Mouse (Mus musculus) lung, embryonic 16.5 days (tissue): ENCODE measurements around the gene Megf11. TPM values are rescaled to one million over a fixed set of nuclear protein-coding genes. Genes with fewer than 3 reads are reported as not detected.

Experiments used
- ATAC-seq: fragments of 200-750 bp; cut with Nextera tagmentation; 2 replicates; pipeline ENCODE4 v1.8.0; 2017; ENCODE audit warnings: low read depth, mild to moderate bottlenecking, moderate library complexity
- H3K27ac ChIP-seq: fragments of 300-500 bp; sonication (generic); 2 replicates; pipeline ENCODE4 v1.5.1; 2014; ENCODE audit warnings: mild to moderate bottlenecking, control low read depth, low read length
- H3K27me3 ChIP-seq: fragments of 300-500 bp; sonication (generic); 2 replicates; pipeline ENCODE4 v1.6.1; 2014; ENCODE audit warnings: low read depth, low read length, mixed read lengths; ENCODE audit not compliant: control insufficient read depth, insufficient read depth
- H3K36me3 ChIP-seq: fragments of 300-500 bp; sonication (generic); 2 replicates; pipeline ENCODE4 v1.6.1; 2014; ENCODE audit warnings: low read length; ENCODE audit not compliant: control insufficient read depth, insufficient read depth
- H3K4me1 ChIP-seq: fragments of 300-500 bp; sonication (generic); replicated peaks from 2 replicates; pipeline ENCODE4 v1.6.1; 2014; ENCODE audit warnings: low read length, mixed read lengths; ENCODE audit not compliant: control insufficient read depth, insufficient read depth
- H3K4me2 ChIP-seq: fragments of 300-500 bp; sonication (generic); 2 replicates; pipeline ENCODE4 v1.6.1; 2014; ENCODE audit warnings: low read depth, low read length, control low read depth
- H3K4me3 ChIP-seq: fragments of 300-500 bp; sonication (generic); 2 replicates; pipeline ENCODE4 v1.5.1; 2014; ENCODE audit warnings: mild to moderate bottlenecking, low read length, control low read depth
- H3K9ac ChIP-seq: fragments of 300-500 bp; sonication (generic); 2 replicates; pipeline ENCODE4 v1.6.1; 2014; ENCODE audit warnings: low read length, control low read depth
- H3K9me3 ChIP-seq: fragments of 300-500 bp; sonication (generic); 2 replicates; pipeline ENCODE4 v1.6.1; 2016; ENCODE audit warnings: low read length; ENCODE audit not compliant: control insufficient read depth
- WGBS: fragments of 180-500 bp; shearing (Covaris S2); extraction: QIAGEN DNeasy Blood & Tissue Kit; methylation state at CpG from one replicate; pipeline ENCODE4 v1.1.7; 2014; 5-methylcytosine and 5-hydroxymethylcytosine counted together
- polyA plus RNA-seq: library from polyadenylated mRNA; unstranded; fragments of >200 nt; fragmentation: Nextera tagmentation; extraction: Ambion mirVana; gene quantifications from 2 replicates; pipeline ENCODE4 v1.2.1, GENCODE M21; 2015

Gene Megf11
- polyA plus RNA-seq, 1 experiment from 2014 or later, result 1.2 TPM

DNA sequence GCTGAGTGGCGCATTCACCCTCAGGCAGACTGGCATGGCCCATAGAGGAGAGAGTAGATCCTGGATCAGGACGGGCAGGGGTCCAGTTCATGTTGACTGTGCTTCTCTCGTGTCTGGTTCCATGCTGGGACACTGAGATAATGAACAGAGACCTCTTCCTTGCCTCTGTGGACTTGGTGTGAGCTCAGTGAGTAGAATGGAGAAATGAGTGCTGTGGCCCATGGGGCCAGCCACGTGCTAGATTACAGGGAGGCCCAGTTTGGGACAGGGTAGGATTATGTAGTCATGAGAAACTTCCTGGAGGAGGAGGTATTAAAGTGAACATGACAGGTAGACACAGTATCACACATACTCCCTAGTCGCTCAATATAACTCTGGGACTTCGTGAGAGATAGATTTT is 148.9 kb downstream of the Megf11 start:
- ATAC-seq, result no peak
- Histone ChIP-seq H3K9me3 (no peaks in the 10 kb centered on the region), H3K4me2 (no peak overlapping the region), H3K4me1 (no peaks in the 10 kb centered on the region), H3K4me3 (no peak overlapping the region), H3K9ac (no peak overlapping the region), H3K36me3 (no peaks in the 10 kb centered on the region), H3K27ac (no peak overlapping the region), H3K27me3 (no peaks in the 10 kb centered on the region)
- 64% methylated on average over 6 of the region's 6 CpGs for WGBS

DNA sequence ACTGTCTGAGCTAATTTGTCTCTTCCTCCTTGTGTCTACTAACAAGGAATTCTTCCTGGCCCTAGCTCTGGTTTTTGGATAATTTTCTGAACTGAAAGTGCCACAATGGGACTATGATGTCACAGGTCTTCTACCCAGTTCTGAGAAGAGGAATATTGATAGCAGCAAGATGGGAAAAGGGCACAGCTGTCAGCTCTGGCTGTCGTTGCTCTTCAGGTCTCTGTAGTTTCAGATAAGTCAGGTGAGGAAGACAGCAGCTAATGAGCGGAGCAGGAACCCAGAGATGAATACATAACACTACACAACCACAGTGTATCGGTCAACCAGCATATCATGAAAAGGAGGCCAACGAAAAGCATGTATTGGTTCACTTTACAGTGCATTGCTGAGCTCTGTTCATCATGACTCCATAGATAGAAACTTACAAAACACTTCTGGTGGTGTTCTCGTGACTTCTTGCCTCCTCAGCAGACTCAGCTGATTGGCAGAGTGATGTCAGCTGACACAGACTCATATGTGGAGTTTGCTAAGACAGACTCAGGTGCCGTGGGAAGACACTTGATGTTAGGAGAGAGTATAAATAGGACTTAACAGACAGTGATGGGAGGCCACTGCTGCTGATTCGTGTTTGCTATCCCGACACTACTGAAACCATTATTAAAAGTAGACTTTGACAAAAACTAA is 149.6 kb downstream of the Megf11 start:
- H3K9ac ChIP-seq, result no peak overlapping the region
- ATAC-seq, result no peak
- no peak overlapping the region for H3K4me3 ChIP-seq
- H3K27ac ChIP-seq, result no peak overlapping the region
- WGBS, result 75% methylated on average over 8 of the region's 8 CpGs
- no peaks in the 10 kb centered on the region for H3K27me3 ChIP-seq
- H3K4me1 ChIP-seq, result no peaks in the 10 kb centered on the region
- no peaks in the 10 kb centered on the region for H3K36me3 ChIP-seq
- no peaks in the 10 kb centered on the region for H3K9me3 ChIP-seq
- H3K4me2 ChIP-seq, result no peak overlapping the region

DNA sequence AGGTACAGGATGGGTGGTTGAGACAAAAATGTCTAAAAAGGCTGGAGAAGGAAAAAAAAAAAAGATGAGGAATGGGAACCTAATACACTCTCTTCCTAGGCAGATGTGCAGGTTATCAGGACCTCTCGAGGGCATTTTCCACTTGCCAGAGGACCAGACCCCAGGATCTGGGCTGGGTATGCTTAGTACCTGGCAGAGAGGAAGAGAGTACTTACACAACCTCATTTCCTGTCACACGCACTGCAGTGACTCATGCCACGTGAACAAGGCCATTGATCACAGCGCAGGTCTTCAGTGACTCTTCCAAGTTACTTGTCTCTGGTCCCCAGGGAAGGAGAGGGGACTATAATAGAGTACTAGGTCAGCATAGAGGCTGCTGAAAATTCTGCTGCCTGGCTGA is 152.4 kb downstream of the Megf11 start:
- no peak overlapping the region for H3K27ac ChIP-seq
- H3K9me3 ChIP-seq, result no peaks in the 10 kb centered on the region
- no peak overlapping the region for H3K9ac ChIP-seq
- H3K4me3 ChIP-seq, result no peak overlapping the region
- no peaks in the 10 kb centered on the region for H3K36me3 ChIP-seq
- no peak for ATAC-seq
- WGBS, result 59% methylated on average over 4 of the region's 4 CpGs
- peaks cover 2% of the 10 kb centered on the region; the same call in 1 of the 2 replicates for H3K4me1 ChIP-seq
- H3K4me2 ChIP-seq, result no peak overlapping the region
- no peaks in the 10 kb centered on the region for H3K27me3 ChIP-seq

DNA sequence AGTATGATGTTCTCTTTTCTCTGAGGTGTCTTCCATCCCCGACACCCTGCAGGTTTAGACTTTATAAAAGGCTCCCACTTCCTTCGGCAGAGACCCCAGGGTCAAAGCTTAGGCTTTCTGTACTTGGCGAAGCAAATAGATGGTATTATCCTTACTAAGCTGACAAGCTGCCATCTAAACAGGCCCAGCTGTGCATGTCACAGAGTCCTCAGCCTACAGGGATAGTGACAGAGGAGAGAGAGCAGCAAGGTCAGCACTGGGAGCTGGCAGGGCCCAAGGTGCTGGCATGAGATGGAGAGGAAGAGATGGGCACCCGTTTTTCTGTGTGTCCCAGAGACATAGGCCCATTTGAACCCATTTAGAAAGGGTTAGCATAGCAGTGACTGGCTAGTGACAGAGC is 156.8 kb downstream of the Megf11 start:
- no peaks in the 10 kb centered on the region for H3K9me3 ChIP-seq
- H3K4me2 ChIP-seq, result no peak overlapping the region
- peaks cover 2% of the 10 kb centered on the region; the same call in 1 of the 2 replicates for H3K4me1 ChIP-seq
- no peak overlapping the region for H3K27ac ChIP-seq
- H3K36me3 ChIP-seq, result no peaks in the 10 kb centered on the region
- 47% methylated on average over 4 of the region's 4 CpGs for WGBS
- 0 out of 2 replicates have a peak, but pooled peaks have one; percentile 32 for ATAC-seq
- H3K27me3 ChIP-seq, result no peaks in the 10 kb centered on the region
- no peak overlapping the region for H3K4me3 ChIP-seq
- no peak overlapping the region for H3K9ac ChIP-seq

GRCm38 (mm10) chr9:64543125-64543524 is 157.7 kb downstream of the Megf11 start:
- ATAC-seq, result no peak
- WGBS, result 15% methylated on average over 7 of the region's 7 CpGs
- H3K36me3 ChIP-seq, result no peaks in the 10 kb centered on the region

GRCm38 (mm10) chr9:64546344-64546991 is 161.0 kb downstream of the Megf11 start:
- no peaks in the 10 kb centered on the region for H3K27me3 ChIP-seq
- WGBS, result 66% methylated on average over 7 of the region's 7 CpGs

More at GRCm38 (mm10) chr9:64543125-64543524, 157.7 kb downstream of the Megf11 start:
- Histone ChIP-seq H3K9me3 (no peaks in the 10 kb centered on the region), H3K27me3 (no peaks in the 10 kb centered on the region), H3K9ac (no peak overlapping the region), H3K4me3 (no peak overlapping the region), H3K4me2 (no peak overlapping the region), H3K27ac (no peak overlapping the region), H3K4me1 (peaks cover 2% of the 10 kb centered on the region; the same call in 1 of the 2 replicates)

DNA sequence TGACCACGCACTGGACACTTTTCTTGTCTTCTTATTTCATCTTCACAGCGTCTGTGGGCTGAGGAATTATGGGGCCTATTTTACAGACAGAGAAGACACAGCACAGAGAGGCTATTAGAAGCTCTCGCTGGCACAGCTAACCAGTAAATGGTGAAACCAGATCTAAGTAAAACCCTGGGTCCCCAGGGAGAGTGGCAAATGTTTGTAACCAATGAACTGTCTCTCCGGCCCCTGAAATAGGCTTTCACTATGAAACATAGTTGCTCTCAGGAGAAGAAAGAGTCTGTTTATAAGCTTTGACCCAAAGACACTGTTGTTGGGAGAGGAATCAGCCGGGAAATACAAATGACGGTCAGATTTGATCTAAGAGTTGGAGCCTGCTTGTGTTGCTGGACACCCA is 162.9 kb downstream of the Megf11 start:
- Histone ChIP-seq H3K4me2 (no peak overlapping the region), H3K36me3 (no peaks in the 10 kb centered on the region), H3K27ac (no peak overlapping the region), H3K27me3 (no peaks in the 10 kb centered on the region), H3K9ac (no peak overlapping the region), H3K4me3 (no peak overlapping the region), H3K9me3 (no peaks in the 10 kb centered on the region), H3K4me1 (no peaks in the 10 kb centered on the region)
- WGBS, result 77% methylated on average over 6 of the region's 6 CpGs
- no peak for ATAC-seq

More at GRCm38 (mm10) chr9:64546344-64546991, 161.0 kb downstream of the Megf11 start:
- Histone ChIP-seq H3K9ac (no peak overlapping the region), H3K4me1 (peaks cover 2% of the 10 kb centered on the region; the same call in 1 of the 2 replicates), H3K36me3 (no peaks in the 10 kb centered on the region), H3K4me2 (no peak overlapping the region; the same call in 1 of the 2 replicates), H3K27ac (peak overlapping the region; percentile 64), H3K4me3 (no peak overlapping the region), H3K9me3 (no peaks in the 10 kb centered on the region)
- ATAC-seq, result peak; percentile 76

DNA sequence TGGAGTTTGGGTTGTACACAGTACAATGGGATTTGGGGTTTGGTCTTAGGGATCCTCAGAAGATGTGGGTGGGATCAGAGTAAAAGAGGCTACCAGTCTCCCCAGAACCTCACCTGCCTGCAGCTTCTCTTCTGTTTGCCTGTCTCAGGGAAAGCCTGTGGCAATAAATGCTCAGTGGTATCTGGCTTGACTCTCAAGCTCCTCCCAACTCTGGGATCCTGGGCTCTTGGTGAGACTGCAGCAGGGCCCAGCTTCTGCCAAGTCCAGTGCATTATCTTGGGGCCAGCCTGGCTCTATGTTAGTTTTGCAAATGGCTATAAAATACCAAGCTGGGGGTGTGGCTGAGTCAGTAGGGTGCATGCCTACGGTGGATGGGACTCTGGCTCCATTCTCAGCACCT is 165.9 kb downstream of the Megf11 start:
- Histone ChIP-seq H3K9me3 (no peaks in the 10 kb centered on the region), H3K9ac (no peak overlapping the region), H3K27ac (no peak overlapping the region), H3K27me3 (no peaks in the 10 kb centered on the region), H3K4me2 (no peak overlapping the region), H3K4me1 (no peaks in the 10 kb centered on the region), H3K4me3 (no peak overlapping the region), H3K36me3 (no peaks in the 10 kb centered on the region)
- 88% methylated on average over 1 of the region's 1 CpGs for WGBS
- ATAC-seq, result no peak

- Histone ChIP-seq H3K9ac (no peak overlapping the region), H3K36me3 (no peaks in the 10 kb centered on the region), H3K4me3 (no peak overlapping the region), H3K4me2 (no peak overlapping the region), H3K4me1 (no peaks in the 10 kb centered on the region), H3K27ac (no peak overlapping the region), H3K9me3 (no peaks in the 10 kb centered on the region), H3K27me3 (no peaks in the 10 kb centered on the region)
- WGBS, result 54% methylated on average over 4 of the region's 4 CpGs
- no peak for ATAC-seq
Measured at GRCm38 (mm10) chr9:64552046-64552445, 166.6 kb downstream of the Megf11 start.
